Mouse (Mus musculus) midbrain, postnatal 0 days (tissue): ENCODE measurements around the gene Eng. TPM values are rescaled to one million over a fixed set of nuclear protein-coding genes. Genes with fewer than 3 reads are reported as not detected.

Experiments used
- ATAC-seq: fragments of 200-750 bp; cut with Nextera tagmentation; 2 replicates; pipeline ENCODE4 v1.8.0; 2017; ENCODE audit warnings: moderate number of reproducible peaks, mild to moderate bottlenecking, moderate TSS enrichment, moderate library complexity; ENCODE audit not compliant: low FRiP score
- DNase-seq: peaks from one replicate; pipeline ENCODE4 v3.0.0-alpha.2; 2015; ENCODE audit warnings: low spot score
- H3K27ac ChIP-seq: fragments of 300-500 bp; sonication (generic); 2 replicates; pipeline ENCODE4 v1.5.1; 2014; ENCODE audit warnings: low read depth, mild to moderate bottlenecking, low read length, mixed read lengths
- H3K27me3 ChIP-seq: fragments of 300-500 bp; sonication (generic); 2 replicates; pipeline ENCODE4 v1.6.1; 2014; ENCODE audit warnings: low read length, control low read depth, mixed read lengths; ENCODE audit not compliant: insufficient read depth
- H3K36me3 ChIP-seq: fragments of 300-500 bp; sonication (generic); 2 replicates; pipeline ENCODE4 v1.6.1; 2014; ENCODE audit warnings: low read length, control low read depth, mixed read lengths; ENCODE audit not compliant: insufficient read depth
- H3K4me1 ChIP-seq: fragments of 300-500 bp; sonication (generic); 2 replicates; pipeline ENCODE4 v1.6.1; 2014; ENCODE audit warnings: mild to moderate bottlenecking, control low read depth, antibody characterized with exemption, low read length, mixed read lengths; ENCODE audit not compliant: insufficient read depth
- H3K4me2 ChIP-seq: fragments of 300-500 bp; sonication (generic); 2 replicates; pipeline ENCODE4 v1.6.1; 2014; ENCODE audit warnings: low read depth, mild to moderate bottlenecking, low read length, mixed read lengths; ENCODE audit not compliant: poor library complexity, severe bottlenecking
- H3K4me3 ChIP-seq: fragments of 300-500 bp; sonication (generic); 2 replicates; pipeline ENCODE4 v1.5.1; 2014; ENCODE audit warnings: low read depth, mild to moderate bottlenecking, low read length, moderate library complexity
- H3K9ac ChIP-seq: fragments of 300-500 bp; sonication (generic); replicated peaks from 2 replicates; pipeline ENCODE4 v1.6.1; 2014; ENCODE audit warnings: mild to moderate bottlenecking, low read length, moderate library complexity, mixed read lengths; ENCODE audit not compliant: poor library complexity, severe bottlenecking
- H3K9me3 ChIP-seq: fragments of 300-500 bp; sonication (generic); 2 replicates; pipeline ENCODE4 v1.6.1; 2016; ENCODE audit warnings: low read length, control low read depth
- CTCF ChIP-seq: IDR thresholded peaks from 2 replicates; pipeline ENCODE4 v1.5.1; 2016; ENCODE audit warnings: antibody characterized with exemption, mild to moderate bottlenecking
- WGBS: fragments of 180-500 bp; shearing (Covaris S2); extraction: QIAGEN DNeasy Blood & Tissue Kit; methylation state at CpG from one replicate; pipeline ENCODE4 v1.1.7; 2014; 5-methylcytosine and 5-hydroxymethylcytosine counted together
- polyA plus RNA-seq: library from polyadenylated mRNA; unstranded; fragments of >200 nt; fragmentation: Nextera tagmentation; extraction: Ambion mirVana; gene quantifications from 2 replicates; pipeline ENCODE4 v1.2.1, GENCODE M21; 2015
- total RNA-seq: library from RNA; depleted of rRNA; stranded (reverse); fragments of >200 nt; gene quantifications from 2 replicates; pipeline ENCODE4 v1.2.3, GENCODE M21; 2014

Gene Eng
- total and polyA plus RNA-seq, 2 experiments from 2014 or later = 20.0 to 20.3 TPM

- H3K27ac ChIP-seq = no peak overlapping the region
- no peak for ATAC-seq
- no peak for TF ChIP-seq CTCF
- WGBS = 87% methylated on average over 8 of the region's 8 CpGs
- no peak overlapping the region for H3K9ac ChIP-seq
- H3K27me3 ChIP-seq = no peaks in the 10 kb centered on the region; the same call in 1 of the 2 replicates
- H3K9me3 ChIP-seq = no peaks in the 10 kb centered on the region
- no peaks in the 10 kb centered on the region for H3K36me3 ChIP-seq
- no peaks in the 10 kb centered on the region for H3K4me1 ChIP-seq
- no peak overlapping the region for H3K4me3 ChIP-seq
- no peak overlapping the region for H3K4me2 ChIP-seq
- no peak for DNase-seq
Observed at GRCm38 (mm10) chr2:32644799-32645475, 1.5 kb upstream of the Eng start.

GRCm38 (mm10) chr2:32645647-32646046, 748 bp upstream of the Eng start:
- no peak for TF ChIP-seq CTCF
- Histone ChIP-seq H3K27ac (no peak overlapping the region), H3K36me3 (no peaks in the 10 kb centered on the region), H3K27me3 (no peaks in the 10 kb centered on the region; the same call in 1 of the 2 replicates), H3K4me1 (no peaks in the 10 kb centered on the region), H3K9ac (no peak overlapping the region), H3K4me3 (no peak overlapping the region), H3K4me2 (no peak overlapping the region), H3K9me3 (no peaks in the 10 kb centered on the region)
- ATAC-seq (no peak), DNase-seq (no peak)
- WGBS = 61% methylated on average over 3 of the region's 3 CpGs

GRCm38 (mm10) chr2:32647366-32647765, 971 bp downstream of the Eng start:
- Histone ChIP-seq H3K27ac (no peak overlapping the region), H3K9ac (no peak overlapping the region), H3K4me1 (no peaks in the 10 kb centered on the region), H3K27me3 (no peaks in the 10 kb centered on the region; the same call in 1 of the 2 replicates), H3K9me3 (no peaks in the 10 kb centered on the region), H3K4me2 (no peak overlapping the region), H3K4me3 (peak overlapping the region; percentile 24), H3K36me3 (no peaks in the 10 kb centered on the region)
- 89% methylated on average over 7 of the region's 7 CpGs for WGBS
- ATAC-seq (no peak), DNase-seq (no peak)
- no peak for TF ChIP-seq CTCF

- Histone ChIP-seq H3K9ac (no peak overlapping the region), H3K36me3 (no peaks in the 10 kb centered on the region), H3K4me3 (no peak overlapping the region), H3K9me3 (no peaks in the 10 kb centered on the region), H3K27me3 (no peaks in the 10 kb centered on the region), H3K4me2 (no peak overlapping the region), H3K27ac (no peak overlapping the region), H3K4me1 (no peaks in the 10 kb centered on the region)
- WGBS = 63% methylated on average over 7 of the region's 7 CpGs
- TF ChIP-seq CTCF = no peak
- no peak for DNase-seq
- ATAC-seq = no peak
Observed at GRCm38 (mm10) chr2:32653764-32654163, 7.4 kb downstream of the Eng start.

- WGBS = 82% methylated on average over 14 of the region's 14 CpGs
- Histone ChIP-seq H3K27ac (no peak overlapping the region; the same call in 1 of the 2 replicates), H3K4me3 (no peak overlapping the region), H3K9ac (no peak overlapping the region), H3K4me1 (no peaks in the 10 kb centered on the region), H3K4me2 (no peak overlapping the region), H3K9me3 (no peaks in the 10 kb centered on the region), H3K27me3 (no peaks in the 10 kb centered on the region), H3K36me3 (no peaks in the 10 kb centered on the region)
- DNase-seq (no peak), ATAC-seq (no peak)
- no peak for TF ChIP-seq CTCF
Observed at GRCm38 (mm10) chr2:32654743-32655393, 8.5 kb downstream of the Eng start.

GRCm38 (mm10) chr2:32655394-32655744, 9.0 kb downstream of the Eng start:
- Histone ChIP-seq H3K27ac (no peak overlapping the region; the same call in 1 of the 2 replicates), H3K9ac (no peak overlapping the region), H3K4me3 (no peak overlapping the region), H3K4me2 (no peak overlapping the region), H3K9me3 (no peaks in the 10 kb centered on the region), H3K27me3 (no peaks in the 10 kb centered on the region), H3K36me3 (no peaks in the 10 kb centered on the region), H3K4me1 (no peaks in the 10 kb centered on the region)
- DNase-seq (no peak), ATAC-seq (no peak)
- no peak for TF ChIP-seq CTCF
- 80% methylated on average over 3 of the region's 3 CpGs for WGBS
